Mouse (Mus musculus): ENCODE measurements around the gene Ccdc120. TPM values are rescaled to one million over a fixed set of nuclear protein-coding genes. Genes with fewer than 3 reads are reported as not detected.
"Not testable (repeated sequence)": the region's sequence is repeated elsewhere in the genome, so short reads cannot be mapped to it uniquely, and the experiment has no call there.

Gene Ccdc120
- polyA plus RNA-seq, 1 experiment: 2.5 TPM

- not testable (repeated sequence) for H3K27ac ChIP-seq (ENCODE audit: insufficient read depth, low read length)
Measured at GRCm38 (mm10) chrX:7714135-7714899, 36.4 kb downstream of the Ccdc120 start, which contains the start of gene Wdr45. TSS of gene Wdr45 (plus strand) at chrX:7714333.

GRCm38 (mm10) chrX:7713764-7714134 is 37.0 kb downstream of the Ccdc120 start:
- H3K4me1 ChIP-seq (ENCODE audit: control insufficient read depth, insufficient read depth, low read length); H3K27ac ChIP-seq (ENCODE audit: insufficient read depth, low read length): not testable (repeated sequence)

More at GRCm38 (mm10) chrX:7714135-7714899, 36.4 kb downstream of the Ccdc120 start, which contains the start of gene Wdr45:
- peak within 1 kb of the TSS; percentile 56 for H3K4me3 ChIP-seq (ENCODE audit: insufficient read depth, low read length)
- TF ChIP-seq POLR2A (IDR thresholded peaks at IDR 0.05; ENCODE audit: low read depth, low read length): peak; percentile 58
- not testable (repeated sequence) for H3K4me1 ChIP-seq (ENCODE audit: control insufficient read depth, insufficient read depth, low read length)

GRCm38 (mm10) chrX:7696954-7697381 is 53.7 kb downstream of the Ccdc120 start, which contains the start of gene Gpkow:
TSS of gene Gpkow (plus strand) at chrX:7697131.
- Histone ChIP-seq H3K4me1 (ENCODE audit: control insufficient read depth, insufficient read depth, low read length) (no peaks in the 10 kb centered on the region; the same call in 1 of the 2 replicates), H3K4me3 (ENCODE audit: insufficient read depth, low read length) (peak within 1 kb of the TSS; percentile 77), H3K27ac (ENCODE audit: insufficient read depth, low read length) (no peak within 1 kb of the TSS)
- peak; percentile 63 for TF ChIP-seq POLR2A (IDR thresholded peaks at IDR 0.05; ENCODE audit: low read depth, low read length)
- TF ChIP-seq CTCF (IDR thresholded peaks at IDR 0.05; ENCODE audit: borderline replicate concordance, insufficient read depth, low read length): no peak

More at GRCm38 (mm10) chrX:7713764-7714134, 37.0 kb downstream of the Ccdc120 start:
- peak overlapping the region; percentile 56 for H3K4me3 ChIP-seq (ENCODE audit: insufficient read depth, low read length)

GRCm38 (mm10) chrX:7696520-7696919 is 54.2 kb downstream of the Ccdc120 start:
- TF ChIP-seq CTCF (IDR thresholded peaks at IDR 0.05; ENCODE audit: borderline replicate concordance, insufficient read depth, low read length): no peak
- no peak for TF ChIP-seq POLR2A (IDR thresholded peaks at IDR 0.05; ENCODE audit: low read depth, low read length)
- Histone ChIP-seq H3K4me3 (ENCODE audit: insufficient read depth, low read length) (no peak overlapping the region), H3K27ac (ENCODE audit: insufficient read depth, low read length) (no peak overlapping the region), H3K4me1 (ENCODE audit: control insufficient read depth, insufficient read depth, low read length) (no peaks in the 10 kb centered on the region; the same call in 1 of the 2 replicates)

- H3K4me3 ChIP-seq (ENCODE audit: insufficient read depth, low read length): no peak overlapping the region
- TF ChIP-seq CTCF (IDR thresholded peaks at IDR 0.05; ENCODE audit: borderline replicate concordance, insufficient read depth, low read length) (no peak), POLR2A (IDR thresholded peaks at IDR 0.05; ENCODE audit: low read depth, low read length) (no peak)
- H3K4me1 ChIP-seq (ENCODE audit: control insufficient read depth, insufficient read depth, low read length): no peaks in the 10 kb centered on the region
- no peak overlapping the region for H3K27ac ChIP-seq (ENCODE audit: insufficient read depth, low read length)
Measured at GRCm38 (mm10) chrX:7692862-7693261, 57.8 kb downstream of the Ccdc120 start.

GRCm38 (mm10) chrX:7690486-7690885 is 60.2 kb downstream of the Ccdc120 start:
- Histone ChIP-seq H3K4me3 (ENCODE audit: insufficient read depth, low read length) (no peak overlapping the region), H3K4me1 (ENCODE audit: control insufficient read depth, insufficient read depth, low read length) (no peaks in the 10 kb centered on the region), H3K27ac (ENCODE audit: insufficient read depth, low read length) (no peak overlapping the region)
- TF ChIP-seq POLR2A (IDR thresholded peaks at IDR 0.05; ENCODE audit: low read depth, low read length): no peak
- TF ChIP-seq CTCF (IDR thresholded peaks at IDR 0.05; ENCODE audit: borderline replicate concordance, insufficient read depth, low read length): no peak

- Histone ChIP-seq H3K27ac (ENCODE audit: insufficient read depth, low read length) (no peak overlapping the region), H3K4me3 (ENCODE audit: insufficient read depth, low read length) (no peak overlapping the region), H3K4me1 (ENCODE audit: control insufficient read depth, insufficient read depth, low read length) (no peaks in the 10 kb centered on the region)
- no peak for TF ChIP-seq CTCF (IDR thresholded peaks at IDR 0.05; ENCODE audit: borderline replicate concordance, insufficient read depth, low read length)
- TF ChIP-seq POLR2A (IDR thresholded peaks at IDR 0.05; ENCODE audit: low read depth, low read length): no peak
Measured at GRCm38 (mm10) chrX:7688321-7688720, 62.4 kb downstream of the Ccdc120 start.

Other genes starting within 250 kb of the Ccdc120 start
- not detected in 2 replicates for gene Foxp3, start 177.3 kb downstream of the Ccdc120 start, polyA plus RNA-seq (2011; ENCODE audit: insufficient read length, low read depth, missing spikeins)
- gene Ppp1r3f, start 176.6 kb downstream of the Ccdc120 start, polyA plus RNA-seq (2011; ENCODE audit: insufficient read length, low read depth, missing spikeins): 2.9 and 3.1 TPM in 2 replicates
- gene Ccdc22, start 145.4 kb downstream of the Ccdc120 start, polyA plus RNA-seq (2011; ENCODE audit: insufficient read length, low read depth, missing spikeins): 12.8 and 14.3 TPM in 2 replicates
- not detected in 2 replicates for gene Cacna1f, start 143.8 kb downstream of the Ccdc120 start, polyA plus RNA-seq (2011; ENCODE audit: insufficient read length, low read depth, missing spikeins)
- gene Syp, start 112.4 kb downstream of the Ccdc120 start, polyA plus RNA-seq (2011; ENCODE audit: insufficient read length, low read depth, missing spikeins): 0.18 and 0.19 TPM in 2 replicates
- 7.0 TPM in 2 replicates for gene Prickle3, start 93.6 kb downstream of the Ccdc120 start, polyA plus RNA-seq (2011; ENCODE audit: insufficient read length, low read depth, missing spikeins)
- 305 and 316 TPM in 2 replicates for gene Plp2, start 79.5 kb downstream of the Ccdc120 start, polyA plus RNA-seq (2011; ENCODE audit: insufficient read length, low read depth, missing spikeins)
- not detected in 2 replicates for gene Magix, start 69.7 kb downstream of the Ccdc120 start, polyA plus RNA-seq (2011; ENCODE audit: insufficient read length, low read depth, missing spikeins)
- gene Gpkow, start 53.8 kb downstream of the Ccdc120 start, polyA plus RNA-seq (2011; ENCODE audit: insufficient read length, low read depth, missing spikeins): 26.0 and 29.8 TPM in 2 replicates
- gene Wdr45, start 36.6 kb downstream of the Ccdc120 start, polyA plus RNA-seq (2011; ENCODE audit: insufficient read length, low read depth, missing spikeins): 29.0 and 32.3 TPM in 2 replicates
- not detected in 2 replicates for gene Gm45208, start 28.7 kb downstream of the Ccdc120 start, polyA plus RNA-seq (2011; ENCODE audit: insufficient read length, low read depth, missing spikeins)
- gene Praf2, start 22.5 kb downstream of the Ccdc120 start, polyA plus RNA-seq (2011; ENCODE audit: insufficient read length, low read depth, missing spikeins): 112 and 126 TPM in 2 replicates
- gene Tfe3, start 11.7 kb upstream of the Ccdc120 start, polyA plus RNA-seq (2011; ENCODE audit: insufficient read length, low read depth, missing spikeins): 49.1 and 53.4 TPM in 2 replicates
- gene Gripap1, start 38.9 kb upstream of the Ccdc120 start, polyA plus RNA-seq (2011; ENCODE audit: insufficient read length, low read depth, missing spikeins): 37.7 and 42.1 TPM in 2 replicates
- gene Kcnd1, start 71.4 kb upstream of the Ccdc120 start, polyA plus RNA-seq (2011; ENCODE audit: insufficient read length, low read depth, missing spikeins): 5.7 and 7.5 TPM in 2 replicates
- 57.5 and 65.0 TPM in 2 replicates for gene Otud5, start 90.5 kb upstream of the Ccdc120 start, polyA plus RNA-seq (2011; ENCODE audit: insufficient read length, low read depth, missing spikeins)
- gene Pim2, start 127.4 kb upstream of the Ccdc120 start, polyA plus RNA-seq (2011; ENCODE audit: insufficient read length, low read depth, missing spikeins): 4.0 and 4.3 TPM in 2 replicates
- gene Slc35a2, start 133.1 kb upstream of the Ccdc120 start, polyA plus RNA-seq (2011; ENCODE audit: insufficient read length, low read depth, missing spikeins): 113 and 123 TPM in 2 replicates
- 90.2 and 103 TPM in 2 replicates for gene Pqbp1, start 148.4 kb upstream of the Ccdc120 start, polyA plus RNA-seq (2011; ENCODE audit: insufficient read length, low read depth, missing spikeins)
- gene Timm17b, start 148.5 kb upstream of the Ccdc120 start, polyA plus RNA-seq (2011; ENCODE audit: insufficient read length, low read depth, missing spikeins): 29.5 and 39.9 TPM in 2 replicates
- not detected in 2 replicates for gene Gm10491, start 156.9 kb upstream of the Ccdc120 start, polyA plus RNA-seq (2011; ENCODE audit: insufficient read length, low read depth, missing spikeins)
- gene Gm10490, start 158.6 kb upstream of the Ccdc120 start, polyA plus RNA-seq (2011; ENCODE audit: insufficient read length, low read depth, missing spikeins): not detected in 2 replicates
- gene Pcsk1n, start 168.9 kb upstream of the Ccdc120 start, polyA plus RNA-seq (2011; ENCODE audit: insufficient read length, low read depth, missing spikeins): not detected in 2 replicates
- gene Eras, start 177.7 kb upstream of the Ccdc120 start, polyA plus RNA-seq (2011; ENCODE audit: insufficient read length, low read depth, missing spikeins): not detected in 2 replicates
- gene Hdac6, start 197.0 kb upstream of the Ccdc120 start, polyA plus RNA-seq (2011; ENCODE audit: insufficient read length, low read depth, missing spikeins): 21.2 and 27.6 TPM in 2 replicates
- not detected in 2 replicates for gene Gata1, start 227.2 kb upstream of the Ccdc120 start, polyA plus RNA-seq (2011; ENCODE audit: insufficient read length, low read depth, missing spikeins)

Data from embryonic fibroblast, embryonic 13.5 days (primary cell).